ENCODE assay signal across 20 mouse cellular contexts in the genomic region with DNA sequence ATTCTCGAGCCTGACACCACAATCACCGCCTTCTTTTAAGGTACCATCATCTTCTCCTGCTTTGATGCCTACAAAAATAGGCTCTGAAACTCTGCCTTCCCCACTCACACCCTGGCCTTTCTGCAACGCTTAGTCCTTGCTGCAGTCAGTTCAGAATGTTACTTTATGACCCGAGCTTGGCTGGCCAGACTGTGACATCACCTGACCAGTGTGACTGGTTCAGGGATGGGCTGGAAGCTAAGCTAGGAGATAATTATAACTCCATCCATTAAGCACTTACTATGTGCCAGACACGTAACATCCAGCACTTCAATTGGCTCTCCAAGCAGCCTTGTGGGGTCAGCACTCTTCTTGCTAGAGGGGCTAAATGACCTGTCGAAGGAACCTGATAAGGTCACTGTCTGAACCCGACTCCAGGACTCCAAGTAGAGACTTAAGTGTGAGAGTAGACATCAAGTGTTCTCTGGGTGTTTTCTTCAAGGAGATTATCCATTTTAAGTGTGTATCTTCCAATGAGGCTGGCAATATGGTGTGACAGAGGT. TPM values are rescaled to one million over a fixed set of nuclear protein-coding genes. Genes with fewer than 3 reads are reported as not detected.
DNase-seq lines count a peak whose midpoint lies in the region; ATAC-seq and TF ChIP-seq lines count a peak whose summit lies in the region.
"Had no signal": no experiment of that assay in that cellular context is flagged by ENCODE, and none has a peak within 500 bp of the region (broad histone marks: within the 10 kb centered on the region; RNA-seq: fewer than 3 reads in every experiment).

No protein-coding gene starts in this region.

- 70% methylated on average over 7 of the region's 7 CpGs for WGBS in heart, adult 2 months
- 81% methylated on average over 7 of the region's 7 CpGs for WGBS in spleen, adult 2 months
- 71% methylated on average over 7 of the region's 7 CpGs for WGBS in liver, embryonic 13.5 days (ENCODE audit: insufficient replicate concordance)
- WGBS in hindbrain, embryonic 11.5 days = 91% methylated on average over 7 of the region's 7 CpGs

- H3K27me3 ChIP-seq in heart, adult 2 months (ENCODE audit: control insufficient read depth, insufficient read depth, low read length) = no peaks in the 10 kb centered on the region
- no peaks in the 10 kb centered on the region for H3K27me3 ChIP-seq in spleen, adult 2 months (ENCODE audit: control insufficient read depth, insufficient read depth, low read length)
- no peaks in the 10 kb centered on the region for H3K27me3 ChIP-seq in liver, embryonic 13.5 days
- H3K27me3 ChIP-seq in hindbrain, embryonic 11.5 days (ENCODE audit: control insufficient read depth, insufficient read depth, low read length) = no peaks in the 10 kb centered on the region
- H3K27me3 ChIP-seq: embryonic facial prominence, embryonic 12.5 days; forebrain, embryonic 15.5 days; limb, embryonic 13.5 days; midbrain, embryonic 13.5 days; Patski had no signal

- no peak overlapping the region for H3K4me3 ChIP-seq in heart, adult 2 months
- no peak overlapping the region for H3K4me3 ChIP-seq in spleen, adult 2 months (ENCODE audit: extremely low read depth, insufficient read depth, insufficient read length)
- no peak overlapping the region for H3K4me3 ChIP-seq in liver, embryonic 13.5 days (replicated peaks)
- no peak overlapping the region for H3K4me3 ChIP-seq in hindbrain, embryonic 11.5 days (ENCODE audit: low read depth, low read length)
- H3K4me3 ChIP-seq: embryonic facial prominence, embryonic 12.5 days; forebrain, embryonic 15.5 days; limb, embryonic 13.5 days; midbrain, embryonic 13.5 days had no signal

- H3K79me2 ChIP-seq in heart, adult 2 months (replicated peaks; ENCODE audit: control insufficient read depth, insufficient read depth, low read length) = no peaks in the 10 kb centered on the region

- H3K4me1 ChIP-seq in heart, adult 2 months (ENCODE audit: control insufficient read depth, insufficient read depth, low read length) = peaks cover 5% of the 10 kb centered on the region
- peaks cover 5% of the 10 kb centered on the region; the same call in 1 of the 2 replicates for H3K4me1 ChIP-seq in spleen, adult 2 months (ENCODE audit: control insufficient read depth, insufficient read depth, insufficient read length)
- peaks cover 96% of the 10 kb centered on the region for H3K4me1 ChIP-seq in liver, embryonic 13.5 days (replicated peaks)
- 0 out of 2 replicates have a peak, but pooled peaks cover 3% of the 10 kb centered on the region for H3K4me1 ChIP-seq in hindbrain, embryonic 11.5 days (replicated peaks; ENCODE audit: control insufficient read depth, insufficient read depth, low read length)

- TF ChIP-seq CTCF in heart, adult 2 months (IDR thresholded peaks at IDR 0.05) = no peak
- TF ChIP-seq CTCF in spleen, adult 2 months (IDR thresholded peaks at IDR 0.05; ENCODE audit: extremely low read depth, insufficient read depth, insufficient read length, insufficient replicate concordance) = no peak

- peak in 1 of 2 experiments; percentile 45 for DNase-seq in heart, adult 2 months
- no peak for DNase-seq in heart, postnatal 36 days
- no peak for DNase-seq in spleen, adult 2 months (ENCODE audit: low read depth in 1 of 2, low spot score in 2 of 2)
- DNase-seq in spleen, postnatal 14 days (ENCODE audit: low spot score in 2 of 2) = no peak
- DNase-seq in liver, embryonic 13.5 days = no peak
- no peak for DNase-seq in hindbrain, embryonic 11.5 days (ENCODE audit: low spot score)
- DNase-seq in layer of hippocampus, adult 11-12 months (ENCODE audit: low spot score) = no peak
- DNase-seq: adrenal gland, postnatal 14 days; cerebellum, adult 8-10 months; kidney, adult 8-10 months; kidney, postnatal 36 days; right cerebral cortex, adult 18-20 months; spleen, adult 18-20 months had no signal

- H3K27ac ChIP-seq in heart, adult 2 months = no peak overlapping the region; the same call in 1 of the 2 replicates
- peak overlapping the region; percentile 56 for H3K27ac ChIP-seq in spleen, adult 2 months (ENCODE audit: insufficient read depth, low read length)
- H3K27ac ChIP-seq in liver, embryonic 13.5 days = peak overlapping the region; percentile 99
- H3K27ac ChIP-seq in hindbrain, embryonic 11.5 days (ENCODE audit: low read depth, low read length) = no peak overlapping the region
- H3K27ac ChIP-seq: embryonic facial prominence, embryonic 12.5 days; forebrain, embryonic 15.5 days; limb, embryonic 13.5 days; midbrain, embryonic 13.5 days had no signal

- H3K9ac ChIP-seq in heart, adult 2 months (ENCODE audit: low read depth, low read length) = no peak overlapping the region
- peak overlapping the region; percentile 62 for H3K9ac ChIP-seq in liver, embryonic 13.5 days
- no peak overlapping the region for H3K9ac ChIP-seq in hindbrain, embryonic 11.5 days (ENCODE audit: low read depth, low read length)
- H3K9ac ChIP-seq: embryonic facial prominence, embryonic 12.5 days; forebrain, embryonic 15.5 days; limb, embryonic 13.5 days; midbrain, embryonic 13.5 days had no signal

- intact Hi-C loops in heart, adult 2 months (cut with DNase I) = loop anchor here (5.0 kb wide), 1 partner anchor 35 kb away; no protein-coding TSS in a partner anchor
- intact Hi-C loops in heart, postnatal 36 days (cut with DNase I) = no loop called here

- no peak for ATAC-seq in liver, embryonic 13.5 days (ENCODE audit: low read depth)
- ATAC-seq in hindbrain, embryonic 11.5 days (ENCODE audit: low FRiP score) = no peak
- ATAC-seq: forebrain, embryonic 15.5 days; hindbrain, embryonic 16.5 days; lung, postnatal 0 days; midbrain, embryonic 13.5 days; Patski had no signal

- peak overlapping the region; percentile 44 for H3K4me2 ChIP-seq in liver, embryonic 13.5 days
- no peak overlapping the region for H3K4me2 ChIP-seq in hindbrain, embryonic 11.5 days (replicated peaks; ENCODE audit: low read depth, low read length)
- H3K4me2 ChIP-seq: embryonic facial prominence, embryonic 12.5 days; forebrain, embryonic 15.5 days; limb, embryonic 13.5 days; midbrain, embryonic 13.5 days had no signal

- no peaks in the 10 kb centered on the region for H3K36me3 ChIP-seq in heart, adult 2 months (ENCODE audit: control insufficient read depth, insufficient read depth, low read length)
- H3K36me3 ChIP-seq in spleen, adult 2 months (ENCODE audit: control insufficient read depth, insufficient read depth, low read length) = no peaks in the 10 kb centered on the region
- H3K36me3 ChIP-seq in liver, embryonic 13.5 days = no peaks in the 10 kb centered on the region
- no peaks in the 10 kb centered on the region for H3K36me3 ChIP-seq in hindbrain, embryonic 11.5 days (ENCODE audit: control insufficient read depth, insufficient read depth, low read length)
- H3K36me3 ChIP-seq: embryonic facial prominence, embryonic 12.5 days; forebrain, embryonic 15.5 days; limb, embryonic 13.5 days; midbrain, embryonic 13.5 days had no signal

- 0 out of 2 replicates have a peak, but pooled peaks have one; percentile 31 for TF ChIP-seq EP300 in heart, adult 2 months (IDR thresholded peaks at IDR 0.05; ENCODE audit: insufficient read depth, low read depth, low read length)

- no peak for TF ChIP-seq POLR2A in heart, adult 2 months (IDR thresholded peaks at IDR 0.05; ENCODE audit: insufficient read depth, low read depth, low read length)
- no peak for TF ChIP-seq POLR2A in spleen, adult 2 months (IDR thresholded peaks at IDR 0.05; ENCODE audit: low read depth, low read length)

- no peaks in the 10 kb centered on the region for H3K9me3 ChIP-seq in liver, embryonic 13.5 days (replicated peaks)
- no peaks in the 10 kb centered on the region for H3K9me3 ChIP-seq in hindbrain, embryonic 11.5 days (ENCODE audit: control insufficient read depth, low read length)
- H3K9me3 ChIP-seq: embryonic facial prominence, embryonic 12.5 days; forebrain, embryonic 15.5 days; limb, embryonic 13.5 days; midbrain, embryonic 13.5 days had no signal

RNA-seq across cellular contexts. Expression of gene Cpeb4, which starts 39.5 kb away (rescaled TPM):
- total RNA-seq in heart, adult 2 months (2021) = 10 to 100 TPM; 83.4 to 97.3 TPM
- 15.3 and 29.5 TPM in 2 replicates for polyA plus RNA-seq in heart, adult 2 months (2012; rRNA removed)
- 100 to 1,000 TPM in 1 of 2 experiments, 10 to 100 TPM in 1; 86.7 to 102 TPM for total RNA-seq in heart, postnatal 36 days (2021)
- polyA plus RNA-seq in spleen, adult 2 months (2012; rRNA removed) = 8.5 and 10.4 TPM in 2 replicates
- 14.3 and 21.6 TPM in 2 replicates for polyA plus RNA-seq in liver, embryonic 13.5 days (2015; fragmentation: Nextera tagmentation; extraction: Ambion mirVana)
- 14.3 and 16.7 TPM in 2 replicates for polyA plus RNA-seq in hindbrain, embryonic 11.5 days (2014; fragmentation: Nextera tagmentation; extraction: Ambion mirVana)

Comparison
In these comparisons a context has a peak if more than half of its experiments do, and no peak if none do; other contexts are left out.
1. H3K27ac ChIP-seq: peak in spleen, adult 2 months (single experiment) and liver, embryonic 13.5 days (single experiment); none in heart, adult 2 months (single experiment) and hindbrain, embryonic 11.5 days (single experiment).